Mouse (Mus musculus) neural tube, embryonic 14.5 days (tissue): ENCODE measurements around the gene Kpna7. TPM values are rescaled to one million over a fixed set of nuclear protein-coding genes. Genes with fewer than 3 reads are reported as not detected.

ENCODE experiments used
- ATAC-seq: fragments of 200-750 bp; cut with Nextera tagmentation; 2 replicates; pipeline ENCODE4 v1.8.0; 2017; ENCODE audit warnings: low read depth, mild to moderate bottlenecking, moderate TSS enrichment, moderate library complexity
- H3K27ac ChIP-seq: fragments of 300-500 bp; sonication (generic); 2 replicates; pipeline ENCODE4 v1.5.1; 2014; ENCODE audit warnings: low read depth, mild to moderate bottlenecking, control low read depth, low read length, moderate library complexity, mixed read lengths
- H3K27me3 ChIP-seq: fragments of 300-500 bp; sonication (generic); 2 replicates; pipeline ENCODE4 v1.6.1; 2014; ENCODE audit warnings: low read length; ENCODE audit not compliant: control insufficient read depth, insufficient read depth
- H3K36me3 ChIP-seq: fragments of 300-500 bp; sonication (generic); 2 replicates; pipeline ENCODE4 v1.6.1; 2014; ENCODE audit warnings: low read length, mixed read lengths; ENCODE audit not compliant: control insufficient read depth, insufficient read depth
- H3K4me1 ChIP-seq: fragments of 300-500 bp; sonication (generic); 2 replicates; pipeline ENCODE4 v1.6.1; 2014; ENCODE audit warnings: low read length; ENCODE audit not compliant: control insufficient read depth, insufficient read depth
- H3K4me2 ChIP-seq: fragments of 300-500 bp; sonication (generic); 2 replicates; pipeline ENCODE4 v1.6.1; 2014; ENCODE audit warnings: mild to moderate bottlenecking, low read depth, low read length, control low read depth
- H3K4me3 ChIP-seq: fragments of 300-500 bp; sonication (generic); 2 replicates; pipeline ENCODE4 v1.5.1; 2014; ENCODE audit warnings: low read depth, low read length, control low read depth, mixed read lengths
- H3K9ac ChIP-seq: fragments of 300-500 bp; sonication (generic); replicated peaks from 2 replicates; pipeline ENCODE4 v1.6.1; 2014; ENCODE audit warnings: low read depth, mild to moderate bottlenecking, control low read depth, low read length, mixed read lengths
- H3K9me3 ChIP-seq: fragments of 300-500 bp; sonication (generic); 2 replicates; pipeline ENCODE4 v1.6.1; 2016; ENCODE audit warnings: low read length; ENCODE audit not compliant: control insufficient read depth
- WGBS: fragments of 180-500 bp; shearing (Covaris S2); extraction: QIAGEN DNeasy Blood & Tissue Kit; methylation state at CpG from one replicate; pipeline ENCODE4 v1.1.7; 2014; 5-methylcytosine and 5-hydroxymethylcytosine counted together
- polyA plus RNA-seq: library from polyadenylated mRNA; unstranded; fragments of >200 nt; fragmentation: Nextera tagmentation; extraction: Ambion mirVana; gene quantifications from 2 replicates; pipeline ENCODE4 v1.2.1, GENCODE M21; 2014

Kpna7 gene
- polyA plus RNA-seq, 1 experiment from 2014 or later: not detected

GRCm38 (mm10) chr5:144990481-144990880 lies 93.3 kb downstream of the Kpna7 start:
- Histone ChIP-seq H3K27me3 (no peaks in the 10 kb centered on the region), H3K4me3 (no peak overlapping the region), H3K27ac (no peak overlapping the region), H3K9me3 (no peaks in the 10 kb centered on the region), H3K4me2 (no peak overlapping the region), H3K9ac (no peak overlapping the region), H3K4me1 (no peaks in the 10 kb centered on the region), H3K36me3 (no peaks in the 10 kb centered on the region)
- no peak for ATAC-seq
- WGBS: 73% methylated on average over 5 of the region's 5 CpGs

DNA sequence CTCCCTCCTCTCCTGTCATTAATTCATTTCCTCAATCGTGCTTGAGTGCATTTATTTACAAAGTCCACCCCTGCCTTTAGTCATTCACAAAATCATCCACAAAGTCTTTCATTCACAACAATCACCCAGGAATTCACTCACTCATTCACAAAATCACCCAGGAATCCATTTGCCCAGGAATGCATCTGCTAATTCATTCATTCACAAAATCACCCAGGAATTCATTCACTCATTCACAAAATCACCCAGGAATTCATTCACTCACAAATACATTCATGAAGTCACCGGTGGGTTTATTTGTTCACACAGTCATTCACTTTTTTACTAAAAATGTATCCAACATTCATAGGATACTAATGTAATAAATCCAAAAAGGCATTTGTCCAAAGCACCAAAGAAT lies 93.8 kb downstream of the Kpna7 start:
- H3K36me3 ChIP-seq: no peaks in the 10 kb centered on the region
- H3K9me3 ChIP-seq: no peaks in the 10 kb centered on the region
- H3K27me3 ChIP-seq: no peaks in the 10 kb centered on the region
- no peak overlapping the region for H3K9ac ChIP-seq
- no peak overlapping the region for H3K4me3 ChIP-seq
- H3K4me2 ChIP-seq: no peak overlapping the region
- 46% methylated on average over 2 of the region's 2 CpGs for WGBS
- ATAC-seq: no peak
- no peak overlapping the region for H3K27ac ChIP-seq
- H3K4me1 ChIP-seq: no peaks in the 10 kb centered on the region

DNA sequence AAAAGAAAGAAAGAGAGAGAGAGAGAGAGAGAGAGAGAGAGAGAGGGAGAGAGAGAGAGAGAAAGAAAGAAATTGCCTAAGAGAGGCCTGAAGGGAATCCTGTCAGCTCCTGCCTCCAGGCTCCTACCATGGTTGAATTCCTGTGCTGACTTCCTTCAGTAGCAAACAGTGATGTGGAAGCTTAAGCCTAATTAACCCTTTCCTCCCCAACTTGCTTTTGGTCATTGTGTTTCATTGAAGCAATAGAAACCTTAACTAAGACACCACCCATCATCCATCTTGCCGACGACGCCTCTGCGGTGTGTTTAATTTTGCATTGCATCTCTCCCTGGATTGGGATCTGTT lies 94.8 kb downstream of the Kpna7 start:
- Histone ChIP-seq H3K27ac (no peak overlapping the region), H3K4me1 (no peaks in the 10 kb centered on the region), H3K9ac (no peak overlapping the region), H3K4me3 (no peak overlapping the region), H3K27me3 (no peaks in the 10 kb centered on the region), H3K36me3 (no peaks in the 10 kb centered on the region), H3K4me2 (no peak overlapping the region), H3K9me3 (no peaks in the 10 kb centered on the region)
- ATAC-seq: no peak
- 88% methylated on average over 4 of the region's 4 CpGs for WGBS

DNA sequence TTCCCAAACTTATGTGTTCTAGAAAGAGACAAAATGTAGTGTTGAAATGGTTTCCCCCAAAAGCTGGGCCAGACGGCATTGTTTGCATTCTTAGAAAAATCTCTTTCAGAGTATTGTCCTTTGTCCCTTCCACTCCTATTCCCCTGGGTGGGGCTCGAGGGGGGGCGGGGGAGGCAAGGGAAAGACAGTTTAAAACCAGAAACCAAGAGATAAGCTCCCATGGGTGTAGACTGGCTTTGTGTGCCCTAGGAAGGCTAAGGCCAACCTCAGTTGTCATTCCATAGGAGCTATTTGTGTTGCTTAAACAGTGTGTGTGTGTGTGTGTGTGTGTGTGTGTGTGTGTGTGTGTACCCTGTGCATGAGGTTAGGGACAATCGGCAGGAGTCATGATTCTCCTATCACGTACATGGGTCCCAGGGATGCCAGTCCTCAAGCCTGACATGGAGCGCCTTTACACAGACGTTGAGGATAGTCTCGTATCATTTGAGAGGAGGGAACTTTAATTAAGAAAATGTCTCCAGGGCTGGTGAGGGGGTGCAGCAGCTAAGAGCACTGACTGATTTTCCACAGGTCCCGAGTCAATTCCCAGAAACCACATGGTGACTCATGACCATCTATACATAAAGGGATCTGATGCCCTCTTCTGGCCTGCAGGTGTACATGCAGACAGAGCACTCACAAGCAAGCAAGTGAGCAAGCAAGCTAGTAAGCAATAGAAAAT lies 95.3 kb downstream of the Kpna7 start:
- no peaks in the 10 kb centered on the region for H3K9me3 ChIP-seq
- WGBS: 54% methylated on average over 9 of the region's 9 CpGs
- no peak; the same call in 1 of the 2 replicates for ATAC-seq
- no peak overlapping the region for H3K4me3 ChIP-seq
- no peak overlapping the region for H3K4me2 ChIP-seq
- no peak overlapping the region for H3K9ac ChIP-seq
- no peaks in the 10 kb centered on the region for H3K36me3 ChIP-seq
- no peak overlapping the region for H3K27ac ChIP-seq
- H3K27me3 ChIP-seq: no peaks in the 10 kb centered on the region
- no peaks in the 10 kb centered on the region for H3K4me1 ChIP-seq

- ATAC-seq: no peak
- 96% methylated on average over 13 of the region's 13 CpGs for WGBS
- Histone ChIP-seq H3K27ac (no peak overlapping the region), H3K9me3 (no peaks in the 10 kb centered on the region), H3K36me3 (no peaks in the 10 kb centered on the region), H3K4me2 (no peak overlapping the region), H3K27me3 (no peaks in the 10 kb centered on the region), H3K4me3 (no peak overlapping the region), H3K9ac (no peak overlapping the region), H3K4me1 (no peaks in the 10 kb centered on the region)
Observed at GRCm38 (mm10) chr5:144987561-144987960, 96.3 kb downstream of the Kpna7 start.

DNA sequence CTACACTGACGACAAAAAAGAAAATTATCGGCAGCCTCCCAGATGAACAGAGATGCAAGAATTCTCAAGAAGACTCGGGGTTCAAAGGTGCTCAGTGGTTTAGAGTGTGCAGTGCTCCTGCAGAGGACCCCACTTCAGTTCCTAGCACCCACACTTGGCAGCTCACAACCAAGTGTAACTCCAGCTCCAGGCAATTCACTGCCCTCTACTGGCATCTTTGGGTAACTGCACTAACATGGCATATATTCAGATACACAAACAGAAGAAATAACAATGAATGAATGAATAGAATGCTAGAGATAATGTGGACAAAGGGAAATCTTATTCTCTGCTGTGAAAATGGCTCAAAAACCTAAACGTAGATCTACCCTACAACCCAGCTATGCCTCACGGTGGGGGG lies 99.0 kb downstream of the Kpna7 start:
- Histone ChIP-seq H3K4me1 (no peaks in the 10 kb centered on the region), H3K9me3 (no peaks in the 10 kb centered on the region), H3K27me3 (no peaks in the 10 kb centered on the region), H3K9ac (no peak overlapping the region), H3K4me2 (no peak overlapping the region), H3K27ac (no peak overlapping the region), H3K4me3 (no peak overlapping the region), H3K36me3 (no peaks in the 10 kb centered on the region)
- 94% methylated on average over 5 of the region's 5 CpGs for WGBS
- ATAC-seq: no peak

GRCm38 (mm10) chr5:144983227-144983626 lies 100.6 kb downstream of the Kpna7 start:
- Histone ChIP-seq H3K36me3 (no peaks in the 10 kb centered on the region), H3K27ac (no peak overlapping the region), H3K27me3 (no peaks in the 10 kb centered on the region), H3K9me3 (no peaks in the 10 kb centered on the region), H3K4me3 (no peak overlapping the region), H3K4me2 (no peak overlapping the region), H3K4me1 (no peaks in the 10 kb centered on the region), H3K9ac (no peak overlapping the region)
- ATAC-seq: no peak
- 97% methylated on average over 3 of the region's 3 CpGs for WGBS

- ATAC-seq: no peak
- H3K36me3 ChIP-seq: no peaks in the 10 kb centered on the region
- H3K27ac ChIP-seq: no peak overlapping the region
- H3K27me3 ChIP-seq: no peaks in the 10 kb centered on the region
- 87% methylated on average over 6 of the region's 6 CpGs for WGBS
- no peaks in the 10 kb centered on the region for H3K9me3 ChIP-seq
- no peak overlapping the region for H3K9ac ChIP-seq
- H3K4me1 ChIP-seq: no peaks in the 10 kb centered on the region
- H3K4me3 ChIP-seq: no peak overlapping the region
- no peak overlapping the region for H3K4me2 ChIP-seq
Observed at GRCm38 (mm10) chr5:144979110-144979509, 104.7 kb downstream of the Kpna7 start.

- no peaks in the 10 kb centered on the region for H3K27me3 ChIP-seq
- H3K4me3 ChIP-seq: no peak overlapping the region
- H3K9me3 ChIP-seq: no peaks in the 10 kb centered on the region
- H3K4me2 ChIP-seq: no peak overlapping the region
- WGBS: 85% methylated on average over 10 of the region's 10 CpGs
- no peaks in the 10 kb centered on the region for H3K4me1 ChIP-seq
- ATAC-seq: no peak
- H3K9ac ChIP-seq: no peak overlapping the region
- no peaks in the 10 kb centered on the region for H3K36me3 ChIP-seq
- H3K27ac ChIP-seq: no peak overlapping the region
Observed at GRCm38 (mm10) chr5:144978533-144979107, 105.2 kb downstream of the Kpna7 start.
